Mouse (Mus musculus) lung, adult 2 months (tissue): ENCODE measurements around the gene Tgfbr3.

Experiments
- CTCF ChIP-seq: fragments of 200-500 bp; IDR thresholded peaks from 2 replicates; pipeline ENCODE4 v1.5.1; 2011; ENCODE audit warnings: mild to moderate bottlenecking, low read length, control low read depth; ENCODE audit not compliant: insufficient read depth
- POLR2A ChIP-seq: fragments of 200-500 bp; IDR thresholded peaks from 2 replicates; pipeline ENCODE4 v1.6.1; 2011; ENCODE audit warnings: low read depth, mild to moderate bottlenecking, control low read depth, low read length, borderline replicate concordance; ENCODE audit errors: extremely low read depth

GRCm38 (mm10) chr5:107129304-107129703 is 160.1 kb downstream of the Tgfbr3 start:
- no peak for TF ChIP-seq CTCF
- TF ChIP-seq POLR2A = no peak
